8 mouse cellular contexts compared by ENCODE assay signal in the genomic region with DNA sequence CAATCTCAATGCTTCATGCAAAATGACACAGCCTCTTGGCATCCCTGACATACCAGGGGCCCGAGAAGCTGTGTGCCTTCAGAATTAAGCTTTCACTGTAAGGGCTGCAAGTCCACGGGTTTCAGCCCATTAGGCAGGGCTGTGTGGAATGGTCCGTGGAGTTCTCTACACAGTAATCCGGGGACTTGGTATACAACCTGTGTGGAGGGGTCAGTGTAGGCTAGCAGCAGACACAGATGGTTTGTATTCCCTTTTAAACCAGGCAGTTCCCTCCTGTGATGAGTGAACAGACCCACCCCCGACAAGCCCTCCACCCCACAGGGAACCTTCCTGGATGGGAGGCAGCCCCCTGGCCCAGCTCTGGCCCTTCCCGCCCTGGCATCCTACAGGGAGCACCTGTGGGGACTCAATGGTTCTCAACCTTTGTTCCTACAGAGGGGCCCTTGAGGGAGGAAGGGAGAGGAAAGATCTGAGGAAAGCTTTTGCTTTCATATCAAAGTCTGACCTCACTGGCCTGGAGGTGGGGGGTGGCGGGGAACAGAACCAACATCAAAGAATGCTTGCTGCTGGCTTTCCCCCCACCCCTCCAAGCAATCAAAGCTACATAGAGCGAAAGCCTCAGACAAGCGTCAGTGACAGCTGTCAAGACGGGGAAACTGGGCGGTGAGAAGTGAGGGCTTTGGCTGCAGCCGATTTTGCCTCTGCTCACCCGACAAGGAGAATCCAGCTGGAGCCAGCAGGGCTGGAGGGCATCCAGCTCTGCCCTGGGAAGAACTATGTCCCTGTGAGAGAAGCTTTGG.
DNase-seq lines count a peak whose midpoint lies in the region; ATAC-seq lines count a peak whose summit lies in the region.

No protein-coding gene starts in this region.

- H3K4me1 ChIP-seq in hindbrain, embryonic 11.5 days (replicated peaks; ENCODE audit: control insufficient read depth, insufficient read depth, low read length): 0 out of 2 replicates have a peak, but pooled peaks cover 5% of the 10 kb centered on the region
- H3K4me1 ChIP-seq in limb, embryonic 15.5 days: peaks cover 57% of the 10 kb centered on the region

- no peak overlapping the region for H3K4me2 ChIP-seq in hindbrain, embryonic 11.5 days (replicated peaks; ENCODE audit: low read depth, low read length)
- H3K4me2 ChIP-seq in limb, embryonic 15.5 days: no peak overlapping the region

- 12% methylated on average over 13 of the region's 13 CpGs for WGBS in hindbrain, embryonic 11.5 days
- WGBS in limb, embryonic 15.5 days: 19% methylated on average over 13 of the region's 13 CpGs

- H3K27me3 ChIP-seq in hindbrain, embryonic 11.5 days (ENCODE audit: control insufficient read depth, insufficient read depth, low read length): no peaks in the 10 kb centered on the region
- no peaks in the 10 kb centered on the region for H3K27me3 ChIP-seq in limb, embryonic 15.5 days

- ATAC-seq in hindbrain, embryonic 11.5 days (ENCODE audit: low FRiP score): no peak
- ATAC-seq in limb, embryonic 15.5 days (ENCODE audit: insufficient number of reproducible peaks, low FRiP score, low TSS enrichment, low read depth): no peak
- ATAC-seq in frontal cortex, adult (ENCODE audit: low TSS enrichment): no peak

- no peaks in the 10 kb centered on the region for H3K9me3 ChIP-seq in hindbrain, embryonic 11.5 days (ENCODE audit: control insufficient read depth, low read length)
- H3K9me3 ChIP-seq in limb, embryonic 15.5 days: no peaks in the 10 kb centered on the region

- no peak overlapping the region for H3K4me3 ChIP-seq in hindbrain, embryonic 11.5 days (ENCODE audit: low read depth, low read length)
- H3K4me3 ChIP-seq in limb, embryonic 15.5 days: no peak overlapping the region

- no peak overlapping the region for H3K27ac ChIP-seq in hindbrain, embryonic 11.5 days (ENCODE audit: low read depth, low read length)
- peak overlapping the region; percentile 47; the same call in 1 of the 2 replicates for H3K27ac ChIP-seq in limb, embryonic 15.5 days

- H3K36me3 ChIP-seq in hindbrain, embryonic 11.5 days (ENCODE audit: control insufficient read depth, insufficient read depth, low read length): no peaks in the 10 kb centered on the region
- H3K36me3 ChIP-seq in limb, embryonic 15.5 days: peaks cover 15% of the 10 kb centered on the region; the same call in 1 of the 2 replicates

- no peak overlapping the region for H3K9ac ChIP-seq in hindbrain, embryonic 11.5 days (ENCODE audit: low read depth, low read length)
- no peak overlapping the region for H3K9ac ChIP-seq in limb, embryonic 15.5 days

- peak; percentile 65 for DNase-seq in adrenal gland, postnatal 14 days
- no peak for DNase-seq in adrenal gland, postnatal 25 days
- DNase-seq in embryo, embryonic 9.5 days (ENCODE audit: extremely low spot score): peak; percentile 39
- peak; percentile 29 for DNase-seq in hindbrain, embryonic 11.5 days (ENCODE audit: low spot score)
- no peak for DNase-seq in gastrocnemius, postnatal 4 days (ENCODE audit: low spot score in 2 of 2)
- DNase-seq in T-cell, adult 2 months (ENCODE audit: low spot score): no peak

Comparison
In these comparisons a context has a peak if more than half of its experiments do, and no peak if none do; other contexts are left out.
1. DNase-seq: peak in adrenal gland, postnatal 14 days (single experiment), embryo, embryonic 9.5 days (single experiment) and hindbrain, embryonic 11.5 days (single experiment); none in adrenal gland, postnatal 25 days (single experiment), gastrocnemius, postnatal 4 days (0 of 2) and T-cell, adult 2 months (single experiment).